Mouse (Mus musculus) intestine, embryonic 16.5 days (tissue): ENCODE measurements around the gene Trmt5. TPM values are rescaled to one million over a fixed set of nuclear protein-coding genes. Genes with fewer than 3 reads are reported as not detected.
A peak's percentile ranks its signal among the peaks of the same experiment; 100 is the strongest.

ENCODE experiments used
- ATAC-seq: fragments of 200-750 bp; cut with Nextera tagmentation; 2 replicates; pipeline ENCODE4 v1.8.0; 2017; ENCODE audit warnings: moderate TSS enrichment, moderate library complexity
- H3K27ac ChIP-seq: fragments of 300-500 bp; sonication (generic); 2 replicates; pipeline ENCODE4 v1.5.1; 2014; ENCODE audit warnings: mild to moderate bottlenecking, low read length
- H3K27me3 ChIP-seq: fragments of 300-500 bp; sonication (generic); replicated peaks from 2 replicates; pipeline ENCODE4 v1.6.1; 2014; ENCODE audit warnings: low read length, control low read depth, mixed read lengths; ENCODE audit not compliant: control insufficient read depth, insufficient read depth
- H3K36me3 ChIP-seq: fragments of 300-500 bp; sonication (generic); 2 replicates; pipeline ENCODE4 v1.6.1; 2014; ENCODE audit warnings: low read length, control low read depth; ENCODE audit not compliant: control insufficient read depth, insufficient read depth
- H3K4me1 ChIP-seq: fragments of 300-500 bp; sonication (generic); 2 replicates; pipeline ENCODE4 v1.6.1; 2014; ENCODE audit warnings: low read length, control low read depth, mixed read lengths; ENCODE audit not compliant: control insufficient read depth, insufficient read depth
- H3K4me2 ChIP-seq: fragments of 300-500 bp; sonication (generic); 2 replicates; pipeline ENCODE4 v1.6.1; 2014; ENCODE audit warnings: low read depth, low read length, control low read depth
- H3K4me3 ChIP-seq: fragments of 300-500 bp; sonication (generic); 2 replicates; pipeline ENCODE4 v1.5.1; 2014; ENCODE audit warnings: mild to moderate bottlenecking, low read length
- H3K9ac ChIP-seq: fragments of 300-500 bp; sonication (generic); 2 replicates; pipeline ENCODE4 v1.6.1; 2014; ENCODE audit warnings: low read depth, low read length
- H3K9me3 ChIP-seq: fragments of 300-500 bp; sonication (generic); 2 replicates; pipeline ENCODE4 v1.6.1; 2016; ENCODE audit warnings: low read length, control low read depth; ENCODE audit not compliant: control insufficient read depth
- WGBS: fragments of 180-500 bp; shearing (Covaris S2); extraction: QIAGEN DNeasy Blood & Tissue Kit; methylation state at CpG from one replicate; pipeline ENCODE4 v1.1.7; 2014; 5-methylcytosine and 5-hydroxymethylcytosine counted together
- polyA plus RNA-seq: library from polyadenylated mRNA; unstranded; fragments of >200 nt; fragmentation: Nextera tagmentation; extraction: Ambion mirVana; gene quantifications from 2 replicates; pipeline ENCODE4 v1.2.1, GENCODE M21; 2015

Gene Trmt5
- 13.0 and 16.4 TPM in 2 replicates for polyA plus RNA-seq

- Histone ChIP-seq H3K9ac (peak within 1 kb of the TSS; percentile 86), H3K4me1 (peaks cover 6% of the 10 kb centered on the region; the same call in 1 of the 2 replicates), H3K36me3 (no peaks in the 10 kb centered on the region), H3K4me2 (peak within 1 kb of the TSS; percentile 68), H3K4me3 (peak within 1 kb of the TSS; percentile 82), H3K27ac (peak within 1 kb of the TSS; percentile 67), H3K27me3 (no peaks in the 10 kb centered on the region), H3K9me3 (no peaks in the 10 kb centered on the region)
- peak; percentile 96 for ATAC-seq
- under 1% methylated on average over 53 of the region's 53 CpGs for WGBS
Measured at GRCm38 (mm10) chr12:73286287-73287092, at the start of gene Trmt5, which contains the start of gene Slc38a6. TSS of gene Trmt5 (minus strand) at chr12:73286710. TSS of gene Slc38a6 (plus strand) at chr12:73286779.

- no peak for ATAC-seq
- 59% methylated on average over 8 of the region's 8 CpGs for WGBS
- H3K9ac ChIP-seq = no peak overlapping the region
- H3K36me3 ChIP-seq = no peaks in the 10 kb centered on the region
- H3K9me3 ChIP-seq = no peaks in the 10 kb centered on the region
- H3K4me3 ChIP-seq = no peak overlapping the region
- H3K4me1 ChIP-seq = no peaks in the 10 kb centered on the region
- H3K27me3 ChIP-seq = no peaks in the 10 kb centered on the region
- no peak overlapping the region for H3K4me2 ChIP-seq
- no peak overlapping the region for H3K27ac ChIP-seq
Measured at GRCm38 (mm10) chr12:73334051-73334551, 47.6 kb upstream of the Trmt5 start.

GRCm38 (mm10) chr12:73332701-73333100 lies 46.2 kb upstream of the Trmt5 start:
- H3K27ac ChIP-seq = no peak overlapping the region
- H3K27me3 ChIP-seq = no peaks in the 10 kb centered on the region
- H3K4me3 ChIP-seq = no peak overlapping the region
- no peak overlapping the region for H3K4me2 ChIP-seq
- no peak for ATAC-seq
- no peaks in the 10 kb centered on the region for H3K36me3 ChIP-seq
- 85% methylated on average over 4 of the region's 4 CpGs for WGBS
- no peaks in the 10 kb centered on the region for H3K4me1 ChIP-seq
- H3K9ac ChIP-seq = no peak overlapping the region
- no peaks in the 10 kb centered on the region for H3K9me3 ChIP-seq

GRCm38 (mm10) chr12:73330236-73330635 lies 43.7 kb upstream of the Trmt5 start:
- Histone ChIP-seq H3K4me3 (no peak overlapping the region), H3K4me2 (no peak overlapping the region), H3K9ac (no peak overlapping the region), H3K9me3 (no peaks in the 10 kb centered on the region), H3K36me3 (no peaks in the 10 kb centered on the region), H3K27me3 (no peaks in the 10 kb centered on the region), H3K4me1 (no peaks in the 10 kb centered on the region), H3K27ac (no peak overlapping the region)
- 84% methylated on average over 7 of the region's 7 CpGs for WGBS
- no peak for ATAC-seq

- Histone ChIP-seq H3K4me2 (no peak overlapping the region), H3K9ac (no peak overlapping the region)
- no peak for ATAC-seq
Measured at GRCm38 (mm10) chr12:73328448-73329167, 42.1 kb upstream of the Trmt5 start.

GRCm38 (mm10) chr12:73327381-73327780 lies 40.9 kb upstream of the Trmt5 start:
- ATAC-seq = no peak
- 64% methylated on average over 3 of the region's 3 CpGs for whole genome bisulfite sequencing

More at GRCm38 (mm10) chr12:73328448-73329167, 42.1 kb upstream of the Trmt5 start:
- H3K9me3 ChIP-seq = no peaks in the 10 kb centered on the region
- H3K4me1 ChIP-seq = no peaks in the 10 kb centered on the region
- whole genome bisulfite sequencing = 80% methylated on average over 4 of the region's 4 CpGs
- no peak overlapping the region for H3K4me3 ChIP-seq
- H3K27ac ChIP-seq = no peak overlapping the region
- no peaks in the 10 kb centered on the region for H3K27me3 ChIP-seq
- H3K36me3 ChIP-seq = no peaks in the 10 kb centered on the region

GRCm38 (mm10) chr12:73325617-73326016 lies 39.1 kb upstream of the Trmt5 start:
- no peak overlapping the region for H3K4me2 ChIP-seq
- 36% methylated on average over 4 of the region's 4 CpGs for WGBS
- no peak overlapping the region for H3K4me3 ChIP-seq
- H3K9ac ChIP-seq = no peak overlapping the region
- no peaks in the 10 kb centered on the region for H3K9me3 ChIP-seq
- H3K27ac ChIP-seq = no peak overlapping the region
- no peak for ATAC-seq
- no peaks in the 10 kb centered on the region for H3K27me3 ChIP-seq
- H3K4me1 ChIP-seq = no peaks in the 10 kb centered on the region
- H3K36me3 ChIP-seq = no peaks in the 10 kb centered on the region

More at GRCm38 (mm10) chr12:73327381-73327780, 40.9 kb upstream of the Trmt5 start:
- Histone ChIP-seq H3K27me3 (no peaks in the 10 kb centered on the region), H3K4me1 (no peaks in the 10 kb centered on the region), H3K4me2 (no peak overlapping the region), H3K27ac (no peak overlapping the region), H3K36me3 (no peaks in the 10 kb centered on the region), H3K9ac (no peak overlapping the region), H3K9me3 (no peaks in the 10 kb centered on the region), H3K4me3 (no peak overlapping the region)

GRCm38 (mm10) chr12:73325181-73325580 lies 38.7 kb upstream of the Trmt5 start:
- no peak for ATAC-seq
- WGBS = 51% methylated on average over 2 of the region's 2 CpGs
- H3K27ac ChIP-seq = no peak overlapping the region

GRCm38 (mm10) chr12:73324742-73325141 lies 38.2 kb upstream of the Trmt5 start:
- Histone ChIP-seq H3K4me1 (no peaks in the 10 kb centered on the region), H3K36me3 (no peaks in the 10 kb centered on the region), H3K9ac (no peak overlapping the region), H3K9me3 (no peaks in the 10 kb centered on the region), H3K27ac (no peak overlapping the region), H3K27me3 (no peaks in the 10 kb centered on the region), H3K4me3 (no peak overlapping the region), H3K4me2 (no peak overlapping the region)
- no peak for ATAC-seq
- WGBS = 78% methylated on average over 1 of the region's 1 CpGs

More at GRCm38 (mm10) chr12:73325181-73325580, 38.7 kb upstream of the Trmt5 start:
- Histone ChIP-seq H3K4me1 (no peaks in the 10 kb centered on the region), H3K27me3 (no peaks in the 10 kb centered on the region), H3K9me3 (no peaks in the 10 kb centered on the region), H3K4me2 (no peak overlapping the region), H3K9ac (no peak overlapping the region), H3K36me3 (no peaks in the 10 kb centered on the region), H3K4me3 (no peak overlapping the region)
